Mouse (Mus musculus) brain, embryonic 14.5 days (tissue): ENCODE results near the gene Gad1. TPM values are rescaled to one million over a fixed set of nuclear protein-coding genes. Genes with fewer than 3 reads are reported as not detected.

Source experiments
- DNase-seq: peaks from one replicate; pipeline ENCODE4 v3.0.0-alpha.2; 2011; ENCODE audit warnings: low read depth
- CTCF ChIP-seq: fragments of 200-500 bp; IDR thresholded peaks from 2 replicates; pipeline ENCODE4 v1.5.1; 2012; ENCODE audit warnings: inconsistent platforms, mild to moderate bottlenecking, moderate library complexity, borderline replicate concordance; ENCODE audit not compliant: insufficient read depth, insufficient read length; ENCODE audit errors: extremely low read depth
- POLR2A ChIP-seq: fragments of 200-500 bp; IDR thresholded peaks from 2 replicates; pipeline ENCODE4 v1.6.1; 2012; ENCODE audit warnings: mild to moderate bottlenecking, inconsistent platforms, borderline replicate concordance; ENCODE audit not compliant: poor library complexity, insufficient read depth, insufficient read length, severe bottlenecking; ENCODE audit errors: extremely low read depth
- polyA plus RNA-seq: library from polyadenylated mRNA; depleted of rRNA; stranded (reverse); fragments of >200 nt; gene quantifications from 2 replicates; pipeline ENCODE4 v1.2.3, GENCODE M21; 2012

Gad1 gene
- polyA plus RNA-seq, 1 experiment: 140 TPM

GRCm38 (mm10) chr2:70558112-70558842 lies 5.4 kb downstream of the Gad1 start:
- DNase-seq: peak; percentile 98
- TF ChIP-seq CTCF: peak; percentile 93
- no peak for TF ChIP-seq POLR2A

GRCm38 (mm10) chr2:70558843-70559451 lies 6.1 kb downstream of the Gad1 start:
- no peak for TF ChIP-seq POLR2A
- TF ChIP-seq CTCF: no peak
- DNase-seq: peak; percentile 43

GRCm38 (mm10) chr2:70559520-70559919 lies 6.6 kb downstream of the Gad1 start:
- peak; percentile 73 for DNase-seq
- TF ChIP-seq POLR2A: no peak
- no peak for TF ChIP-seq CTCF

- TF ChIP-seq POLR2A (no peak), CTCF (peak; percentile 75)
- DNase-seq: peak; percentile 93
Measured at GRCm38 (mm10) chr2:70561077-70561795, 8.4 kb downstream of the Gad1 start.

- TF ChIP-seq POLR2A (no peak), CTCF (no peak)
- DNase-seq: peak; percentile 77
Measured at GRCm38 (mm10) chr2:70562011-70562491, 9.2 kb downstream of the Gad1 start.

GRCm38 (mm10) chr2:70562611-70562980 lies 9.7 kb downstream of the Gad1 start:
- peak; percentile 49 for DNase-seq
- TF ChIP-seq CTCF (no peak), POLR2A (no peak)

GRCm38 (mm10) chr2:70562981-70563671 lies 10.3 kb downstream of the Gad1 start:
- no peak for TF ChIP-seq POLR2A
- TF ChIP-seq CTCF: no peak
- peak; percentile 56 for DNase-seq

GRCm38 (mm10) chr2:70563721-70564645 lies 11.1 kb downstream of the Gad1 start:
- TF ChIP-seq CTCF (no peak), POLR2A (no peak)
- peak; percentile 90 for DNase-seq

- DNase-seq: peak; percentile 77
- no peak for TF ChIP-seq POLR2A
- TF ChIP-seq CTCF: no peak
Measured at GRCm38 (mm10) chr2:70564646-70565315, 11.9 kb downstream of the Gad1 start.
